Mouse (Mus musculus) colon, adult 2 months (tissue): Measurements from ENCODE around the gene Mroh9. TPM values are rescaled to one million over a fixed set of nuclear protein-coding genes. Genes with fewer than 3 reads are reported as not detected.

Experiments
- polyA plus RNA-seq: library from polyadenylated mRNA; depleted of rRNA; stranded (reverse); fragments of >200 nt; gene quantifications from 2 replicates; pipeline ENCODE4 v1.2.3, GENCODE M21; 2012; rRNA removed

Gene Mroh9
- not detected in 2 replicates for polyA plus RNA-seq

DNA sequence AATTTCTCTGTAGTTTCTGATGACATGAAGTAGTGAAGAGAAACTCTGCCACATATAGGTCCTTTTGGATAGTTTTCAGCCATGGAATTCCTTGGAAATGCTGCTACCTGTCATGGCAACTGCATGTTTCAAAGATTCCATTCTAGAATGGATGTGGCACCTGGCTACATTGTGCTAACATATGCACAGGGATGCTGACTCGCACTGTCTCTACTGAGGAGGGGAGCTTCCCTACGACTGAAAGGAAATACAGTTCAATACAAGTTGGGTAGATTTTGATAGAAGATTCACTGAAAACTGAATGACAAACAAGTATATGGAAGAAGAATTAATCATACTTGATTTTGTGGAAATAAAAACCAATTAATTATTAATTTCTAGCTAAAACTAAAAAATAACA lies at the start of gene Mroh9:
Gene Mroh9, minus strand, starts transcription at position 101 of the 400 bp plus-strand sequence.

DNA sequence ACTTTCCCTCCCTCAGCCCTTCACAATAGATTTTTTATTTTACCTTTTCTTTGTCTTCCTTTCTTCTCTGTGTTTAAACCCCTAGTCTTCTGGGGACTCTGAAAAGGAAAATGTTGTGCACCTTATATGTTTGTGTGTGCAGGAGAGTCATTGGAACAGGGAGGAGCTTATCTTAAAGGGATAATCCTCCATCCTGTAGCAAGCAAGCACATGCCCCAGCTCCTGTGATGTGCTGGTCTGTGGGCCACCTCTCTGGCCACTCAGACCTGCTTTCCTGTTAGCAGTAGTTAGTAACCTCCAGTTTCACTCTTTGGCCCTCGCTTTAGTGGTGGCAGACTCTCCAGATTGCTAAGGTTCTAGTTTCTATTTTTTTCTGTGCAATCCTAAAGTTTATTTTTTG lies 101.0 kb downstream of the Mroh9 start, which contains the start of gene Fmo3:
Gene Fmo3, minus strand, starts transcription at position 101 of the 400 bp plus-strand sequence.

Other genes starting within 250 kb of the Mroh9 start
- gene Fmo1, start 219.1 kb downstream of the Mroh9 start, polyA plus RNA-seq = 3.8 and 6.2 TPM in 2 replicates
- gene Fmo2, start 186.9 kb downstream of the Mroh9 start, polyA plus RNA-seq = 5.7 and 6.8 TPM in 2 replicates
- gene Fmo6, start 148.2 kb downstream of the Mroh9 start, polyA plus RNA-seq = not detected in 2 replicates
- 0.07 TPM in 1 of 2 replicates, not detected in the other for gene Fmo3, start 101.1 kb downstream of the Mroh9 start, polyA plus RNA-seq
- gene Prrx1, start 228.0 kb upstream of the Mroh9 start, polyA plus RNA-seq = 0.06 and 0.17 TPM in 2 replicates